Mouse (Mus musculus): Measurements from ENCODE around the gene Otulin.

DNA sequence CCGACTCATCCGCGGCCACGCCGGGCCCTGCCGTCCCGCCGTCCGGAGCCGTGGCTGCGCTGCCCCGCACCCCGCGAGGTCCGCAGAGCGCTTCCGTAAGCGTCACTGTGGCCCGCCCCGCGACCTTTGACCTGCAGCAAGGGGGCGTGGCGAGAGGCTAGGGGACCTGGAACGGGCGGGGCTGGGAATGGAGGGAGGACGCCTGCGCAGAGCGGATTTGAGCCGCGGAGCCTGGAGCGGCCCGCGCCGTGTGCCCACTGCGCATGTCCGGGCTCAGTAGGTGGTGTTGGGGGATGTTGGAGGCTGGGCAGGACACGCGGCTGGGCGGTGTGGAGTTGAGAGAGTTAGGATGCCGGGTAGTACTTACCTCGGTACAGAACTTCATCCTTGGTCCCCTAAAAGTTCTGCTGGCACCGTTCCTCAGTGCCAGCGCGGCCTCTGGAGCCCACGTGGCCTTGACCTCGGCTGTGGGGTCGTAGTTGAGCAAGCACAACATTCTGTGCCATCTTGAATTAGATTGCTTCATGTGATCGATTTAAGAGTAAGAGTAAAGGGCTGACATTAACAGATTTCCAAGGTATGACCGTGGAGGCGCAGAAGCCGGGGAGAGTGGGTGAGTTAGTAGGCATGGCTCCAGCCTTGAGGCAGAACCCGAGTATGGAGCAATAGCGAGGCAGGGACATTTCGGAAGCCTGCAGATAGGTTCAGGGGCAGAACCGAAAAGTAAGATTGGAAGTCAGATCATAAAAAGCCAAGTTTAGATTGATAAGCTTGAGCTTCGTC is at the start of gene Otulin:
- TF ChIP-seq CTCF (IDR thresholded peaks at IDR 0.05; ENCODE audit: low read depth, low read length) (no peak), GATA1 (IDR thresholded peaks at IDR 0.05; ENCODE audit: borderline replicate concordance, low read length) (no peak), TAL1 (conservative IDR thresholded peaks at IDR 0.05; ENCODE audit: low read depth, low read length) (no peak), GATA2 (IDR thresholded peaks at IDR 0.05; ENCODE audit: borderline replicate concordance, low read depth, low read length) (no peak), POLR2AphosphoS5 (IDR thresholded peaks at IDR 0.05; ENCODE audit: insufficient replicate concordance, low read depth, low read length) (no peak)

All from G1E (cell line).